Mouse (Mus musculus): ENCODE results near the gene Msantd2. TPM values are rescaled to one million over a fixed set of nuclear protein-coding genes. Genes with fewer than 3 reads are reported as not detected.

The Msantd2 gene
- polyA plus RNA-seq, 1 experiment from 2014 or later, result 35.4 TPM

- H3K27ac ChIP-seq, result no peak overlapping the region
- no peak overlapping the region for H3K4me2 ChIP-seq
- peak; percentile 41; the same call in 1 of the 2 replicates for ATAC-seq (ENCODE audit: low FRiP score)
- H3K27me3 ChIP-seq, result no peaks in the 10 kb centered on the region
- H3K9me3 ChIP-seq, result no peaks in the 10 kb centered on the region
- peaks cover 14% of the 10 kb centered on the region for H3K4me1 ChIP-seq (replicated peaks)
- 34% methylated on average over 15 of the region's 15 CpGs for WGBS
- no peak overlapping the region for H3K9ac ChIP-seq
- no peaks in the 10 kb centered on the region for H3K36me3 ChIP-seq
- no peak overlapping the region for H3K4me3 ChIP-seq
Observed at GRCm38 (mm10) chr9:37567892-37568604, 78.9 kb downstream of the Msantd2 start.

GRCm38 (mm10) chr9:37568605-37569214 lies 79.6 kb downstream of the Msantd2 start:
- H3K27me3 ChIP-seq, result no peaks in the 10 kb centered on the region
- 0 out of 2 replicates have a peak, but pooled peaks have one; percentile 50 for ATAC-seq (ENCODE audit: low FRiP score)
- 25% methylated on average over 4 of the region's 4 CpGs for WGBS

GRCm38 (mm10) chr9:37569231-37569835 lies 80.2 kb downstream of the Msantd2 start:
- peaks cover 14% of the 10 kb centered on the region for H3K4me1 ChIP-seq (replicated peaks)
- H3K27me3 ChIP-seq, result no peaks in the 10 kb centered on the region
- H3K36me3 ChIP-seq, result no peaks in the 10 kb centered on the region
- no peaks in the 10 kb centered on the region for H3K9me3 ChIP-seq
- ATAC-seq (ENCODE audit: low FRiP score), result no peak
- H3K9ac ChIP-seq, result no peak overlapping the region
- 82% methylated on average over 2 of the region's 2 CpGs for WGBS
- no peak overlapping the region for H3K4me2 ChIP-seq
- H3K4me3 ChIP-seq, result no peak overlapping the region
- no peak overlapping the region for H3K27ac ChIP-seq

More at GRCm38 (mm10) chr9:37568605-37569214, 79.6 kb downstream of the Msantd2 start:
- Histone ChIP-seq H3K4me1 (replicated peaks) (peaks cover 14% of the 10 kb centered on the region), H3K9ac (no peak overlapping the region), H3K9me3 (no peaks in the 10 kb centered on the region), H3K4me3 (no peak overlapping the region), H3K4me2 (no peak overlapping the region), H3K36me3 (no peaks in the 10 kb centered on the region), H3K27ac (no peak overlapping the region)

- no peak for ATAC-seq (ENCODE audit: low FRiP score)
- Histone ChIP-seq H3K27ac (no peak overlapping the region), H3K9me3 (no peaks in the 10 kb centered on the region), H3K27me3 (no peaks in the 10 kb centered on the region), H3K9ac (no peak overlapping the region), H3K4me1 (replicated peaks) (peaks cover 29% of the 10 kb centered on the region), H3K36me3 (no peaks in the 10 kb centered on the region), H3K4me3 (no peak overlapping the region), H3K4me2 (no peak overlapping the region)
- whole genome bisulfite sequencing, result 74% methylated on average over 3 of the region's 3 CpGs
Observed at GRCm38 (mm10) chr9:37572204-37572876, 83.2 kb downstream of the Msantd2 start.

Other genes starting within 250 kb of the Msantd2 start
- 1.0 and 1.7 TPM in 2 replicates for gene Slc37a2, start 233.6 kb upstream of the Msantd2 start, polyA plus RNA-seq (2015; fragmentation: Nextera tagmentation; extraction: Ambion mirVana)
- 8.0 TPM in 2 replicates for gene Ccdc15, start 140.9 kb upstream of the Msantd2 start, polyA plus RNA-seq (2015; fragmentation: Nextera tagmentation; extraction: Ambion mirVana)
- 5.4 and 7.4 TPM in 2 replicates for gene Hepacam, start 122.0 kb upstream of the Msantd2 start, polyA plus RNA-seq (2015; fragmentation: Nextera tagmentation; extraction: Ambion mirVana)
- 5.7 and 6.5 TPM in 2 replicates for gene Robo4, start 87.4 kb upstream of the Msantd2 start, polyA plus RNA-seq (2015; fragmentation: Nextera tagmentation; extraction: Ambion mirVana)
- 64.6 and 91.3 TPM in 2 replicates for gene Robo3, start 56.1 kb upstream of the Msantd2 start, polyA plus RNA-seq (2015; fragmentation: Nextera tagmentation; extraction: Ambion mirVana)
- gene Esam, start 38.8 kb downstream of the Msantd2 start, polyA plus RNA-seq (2015; fragmentation: Nextera tagmentation; extraction: Ambion mirVana), result 41.1 and 43.4 TPM in 2 replicates
- 0.82 and 1.6 TPM in 2 replicates for gene Vsig2, start 49.9 kb downstream of the Msantd2 start, polyA plus RNA-seq (2015; fragmentation: Nextera tagmentation; extraction: Ambion mirVana)
- 9.2 and 14.9 TPM in 2 replicates for gene Nrgn, start 63.6 kb downstream of the Msantd2 start, polyA plus RNA-seq (2015; fragmentation: Nextera tagmentation; extraction: Ambion mirVana)
- 10.9 and 11.6 TPM in 2 replicates for gene Siae, start 66.4 kb downstream of the Msantd2 start, polyA plus RNA-seq (2015; fragmentation: Nextera tagmentation; extraction: Ambion mirVana)
- 16.1 and 17.1 TPM in 2 replicates for gene Spa17, start 124.4 kb downstream of the Msantd2 start, polyA plus RNA-seq (2015; fragmentation: Nextera tagmentation; extraction: Ambion mirVana)
- gene Tbrg1, start 168.0 kb downstream of the Msantd2 start, polyA plus RNA-seq (2015; fragmentation: Nextera tagmentation; extraction: Ambion mirVana), result 89.2 and 95.8 TPM in 2 replicates
- 0.08 and 0.47 TPM in 2 replicates for gene Panx3, start 179.9 kb downstream of the Msantd2 start, polyA plus RNA-seq (2015; fragmentation: Nextera tagmentation; extraction: Ambion mirVana)
- not detected in 2 replicates for gene Olfr160, start 226.9 kb downstream of the Msantd2 start, polyA plus RNA-seq (2015; fragmentation: Nextera tagmentation; extraction: Ambion mirVana)